Mouse (Mus musculus): ENCODE data around the gene Rdh16f1. TPM values are rescaled to one million over a fixed set of nuclear protein-coding genes. Genes with fewer than 3 reads are reported as not detected.
"Not testable (repeated sequence)": the region's sequence is repeated elsewhere in the genome, so short reads cannot be mapped to it uniquely, and the experiment has no call there.

The Rdh16f1 gene
- polyA plus RNA-seq, 1 experiment from 2014 or later = 0.09 TPM

GRCm38 (mm10) chr10:127751548-127751947 is 8.0 kb upstream of the Rdh16f1 start, which contains the start of gene Gpr182:
Gpr182 (minus strand) TSS chr10:127751732.
- H3K9ac ChIP-seq (replicated peaks) = no peak within 1 kb of the TSS
- WGBS = 63% methylated on average over 8 of the region's 8 CpGs
- no peak within 1 kb of the TSS for H3K27ac ChIP-seq (replicated peaks)
- peak within 1 kb of the TSS; percentile 38; the same call in 1 of the 2 replicates for H3K4me2 ChIP-seq (replicated peaks)
- no peak within 1 kb of the TSS; the same call in 1 of the 2 replicates for H3K4me3 ChIP-seq
- H3K36me3 ChIP-seq = peaks cover 18% of the 10 kb centered on the region
- ATAC-seq (ENCODE audit: low FRiP score, low read depth) = no peak
- H3K9me3 ChIP-seq = no peaks in the 10 kb centered on the region
- H3K4me1 ChIP-seq = peaks cover 8% of the 10 kb centered on the region; the same call in 1 of the 2 replicates
- H3K27me3 ChIP-seq = no peaks in the 10 kb centered on the region

DNA sequence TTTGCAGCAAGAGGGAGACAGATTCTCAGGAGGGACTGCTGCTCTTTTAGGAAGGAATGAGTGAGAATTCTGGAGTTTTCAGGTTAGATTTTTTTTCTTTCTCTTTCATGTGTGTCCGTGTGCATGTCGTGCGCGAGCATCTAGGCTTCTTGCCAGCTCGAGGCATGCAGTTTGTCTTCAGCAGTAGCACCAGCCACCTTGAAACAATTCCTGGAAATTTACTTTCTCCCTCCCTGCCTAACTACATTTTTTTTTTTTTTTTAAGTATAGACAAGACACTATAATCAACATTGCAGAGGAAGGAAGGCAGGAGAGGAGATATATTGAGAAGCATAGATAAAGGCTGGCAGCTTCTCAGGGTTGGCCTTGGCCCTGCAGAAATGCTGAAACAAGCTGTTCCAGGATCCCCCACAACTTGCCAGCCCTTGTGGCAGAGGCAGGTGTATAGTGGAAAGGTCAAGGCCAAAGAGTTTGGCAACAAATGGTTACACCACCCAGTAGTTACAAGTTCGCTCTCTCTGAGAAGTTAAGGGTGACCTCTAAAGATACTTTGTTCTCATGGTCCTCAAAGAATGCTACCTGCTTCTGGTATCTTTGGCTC is 4.9 kb upstream of the Rdh16f1 start:
- Histone ChIP-seq H3K9ac (replicated peaks) (no peak overlapping the region), H3K9me3 (no peaks in the 10 kb centered on the region), H3K36me3 (no peaks in the 10 kb centered on the region), H3K4me3 (no peak overlapping the region), H3K4me2 (replicated peaks) (no peak overlapping the region), H3K27me3 (no peaks in the 10 kb centered on the region), H3K27ac (replicated peaks) (no peak overlapping the region), H3K4me1 (0 out of 2 replicates have a peak, but pooled peaks cover under 1% of the 10 kb centered on the region)
- ATAC-seq (ENCODE audit: low FRiP score, low read depth) = no peak
- WGBS = 81% methylated on average over 6 of the region's 6 CpGs

- H3K4me1 ChIP-seq = no peaks in the 10 kb centered on the region
- H3K27me3 ChIP-seq = no peaks in the 10 kb centered on the region
- no peaks in the 10 kb centered on the region for H3K9me3 ChIP-seq
- H3K27ac ChIP-seq (replicated peaks) = no peak overlapping the region
- WGBS = 86% methylated on average over 3 of the region's 3 CpGs
- H3K36me3 ChIP-seq = no peaks in the 10 kb centered on the region
- H3K4me2 ChIP-seq (replicated peaks) = no peak overlapping the region
- no peak for ATAC-seq (ENCODE audit: low FRiP score, low read depth)
- no peak overlapping the region for H3K4me3 ChIP-seq
- no peak overlapping the region for H3K9ac ChIP-seq (replicated peaks)
Measured at GRCm38 (mm10) chr10:127755246-127755645, 4.3 kb upstream of the Rdh16f1 start.

- WGBS = 45% methylated on average over 18 of the region's 18 CpGs
- no peak overlapping the region for H3K27ac ChIP-seq (replicated peaks)
- no peaks in the 10 kb centered on the region for H3K9me3 ChIP-seq
- no peaks in the 10 kb centered on the region for H3K4me1 ChIP-seq
- 0 out of 2 replicates have a peak overlapping the region, but pooled peaks have one; percentile 12 for H3K4me3 ChIP-seq
- peak overlapping the region; percentile 32 for H3K4me2 ChIP-seq (replicated peaks)
- ATAC-seq (ENCODE audit: low FRiP score, low read depth) = no peak
- H3K27me3 ChIP-seq = no peaks in the 10 kb centered on the region
- no peak overlapping the region for H3K9ac ChIP-seq (replicated peaks)
- no peaks in the 10 kb centered on the region for H3K36me3 ChIP-seq
Measured at GRCm38 (mm10) chr10:127755770-127756468, 3.7 kb upstream of the Rdh16f1 start.

DNA sequence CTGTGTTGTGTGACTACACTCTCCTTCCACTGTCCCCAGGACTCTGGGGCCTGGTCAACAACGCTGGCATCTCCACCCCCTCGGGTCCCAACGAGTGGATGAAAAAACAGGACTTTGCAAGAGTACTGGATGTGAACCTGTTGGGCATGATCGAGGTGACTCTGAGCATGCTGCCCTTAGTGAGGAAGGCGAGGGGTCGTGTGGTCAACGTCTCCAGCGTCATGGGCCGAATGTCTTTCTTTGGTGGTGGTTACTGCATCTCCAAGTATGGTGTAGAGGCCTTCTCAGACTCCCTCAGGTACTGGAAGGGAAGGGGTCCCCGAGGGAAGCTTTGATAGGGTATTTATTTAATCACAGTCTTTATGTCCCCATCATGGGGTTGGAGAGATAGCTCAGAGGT is 3.3 kb downstream of the Rdh16f1 start:
- H3K9ac ChIP-seq (replicated peaks); ATAC-seq (ENCODE audit: low FRiP score, low read depth); H3K9me3 ChIP-seq; H3K4me2 ChIP-seq (replicated peaks); H3K4me3 ChIP-seq; H3K36me3 ChIP-seq; H3K4me1 ChIP-seq; H3K27ac ChIP-seq (replicated peaks); H3K27me3 ChIP-seq: not testable (repeated sequence)
- 90% methylated on average over 10 of the region's 10 CpGs for WGBS

DNA sequence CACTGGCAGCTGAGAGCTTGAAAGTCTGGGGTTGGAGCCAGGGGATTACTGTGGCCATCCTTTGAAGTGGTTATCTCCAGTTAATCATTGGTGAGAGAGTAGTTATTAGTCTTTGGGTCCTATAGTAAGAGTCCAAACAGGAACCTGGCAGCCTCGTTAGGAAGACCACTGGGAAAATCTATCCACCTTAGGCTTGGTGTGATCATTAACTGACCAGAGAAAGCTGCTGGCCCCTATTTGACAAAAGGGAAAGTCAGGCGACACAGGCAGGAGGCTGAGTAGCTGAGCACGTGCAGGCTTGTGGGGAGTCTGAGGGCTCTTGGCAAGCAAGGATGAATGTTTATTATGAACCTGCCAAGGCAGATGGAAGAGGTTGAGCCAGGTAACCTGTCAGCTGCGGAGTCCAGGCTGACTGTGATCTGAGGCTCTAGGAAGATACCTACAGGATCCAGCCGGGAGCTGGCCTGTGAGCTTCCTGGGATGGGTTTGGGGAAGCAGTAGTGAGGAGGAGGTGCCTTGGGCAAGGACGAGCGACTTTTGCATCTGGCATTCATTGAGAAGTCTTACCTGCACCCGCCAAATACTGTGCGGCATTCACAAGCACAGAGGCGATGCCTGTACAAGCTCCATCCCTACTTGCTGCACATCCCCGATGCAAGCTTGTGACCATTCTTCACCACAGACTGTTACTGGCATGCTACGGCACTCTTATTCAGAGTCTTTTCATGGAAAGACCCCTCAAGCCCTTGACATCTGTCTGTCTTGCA is 4.5 kb downstream of the Rdh16f1 start:
- Histone ChIP-seq H3K4me3 (no peak overlapping the region), H3K36me3 (no peaks in the 10 kb centered on the region), H3K27me3 (no peaks in the 10 kb centered on the region), H3K4me2 (replicated peaks) (no peak overlapping the region), H3K4me1 (no peaks in the 10 kb centered on the region), H3K9me3 (no peaks in the 10 kb centered on the region), H3K27ac (replicated peaks) (no peak overlapping the region), H3K9ac (replicated peaks) (no peak overlapping the region)
- ATAC-seq (ENCODE audit: low FRiP score, low read depth) = no peak
- WGBS = 76% methylated on average over 12 of the region's 12 CpGs

DNA sequence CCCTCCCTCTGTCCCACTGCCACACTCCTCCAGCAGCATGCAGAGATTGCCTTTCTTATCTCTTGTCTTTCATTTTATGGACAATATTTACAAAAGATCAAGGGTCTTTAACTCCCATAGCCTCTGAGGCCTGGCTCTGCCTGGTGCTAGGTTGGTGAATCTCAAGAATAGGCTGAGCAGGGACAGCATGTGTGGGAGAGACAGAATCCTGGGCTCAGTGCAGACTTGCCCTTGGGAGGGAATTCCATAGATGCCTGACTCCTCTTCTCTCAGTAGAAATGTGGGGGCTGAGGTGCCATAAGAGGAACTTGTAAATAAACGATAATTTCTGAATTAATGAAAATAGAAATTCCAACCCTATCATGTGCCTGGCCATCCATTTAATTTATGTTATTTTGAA is 7.0 kb downstream of the Rdh16f1 start:
- Histone ChIP-seq H3K4me3 (no peak overlapping the region), H3K4me2 (replicated peaks) (no peak overlapping the region), H3K9me3 (no peaks in the 10 kb centered on the region), H3K27me3 (no peaks in the 10 kb centered on the region), H3K27ac (replicated peaks) (no peak overlapping the region), H3K4me1 (no peaks in the 10 kb centered on the region), H3K9ac (replicated peaks) (no peak overlapping the region), H3K36me3 (no peaks in the 10 kb centered on the region)
- 84% methylated on average over 1 of the region's 1 CpGs for WGBS
- no peak for ATAC-seq (ENCODE audit: low FRiP score, low read depth)

DNA sequence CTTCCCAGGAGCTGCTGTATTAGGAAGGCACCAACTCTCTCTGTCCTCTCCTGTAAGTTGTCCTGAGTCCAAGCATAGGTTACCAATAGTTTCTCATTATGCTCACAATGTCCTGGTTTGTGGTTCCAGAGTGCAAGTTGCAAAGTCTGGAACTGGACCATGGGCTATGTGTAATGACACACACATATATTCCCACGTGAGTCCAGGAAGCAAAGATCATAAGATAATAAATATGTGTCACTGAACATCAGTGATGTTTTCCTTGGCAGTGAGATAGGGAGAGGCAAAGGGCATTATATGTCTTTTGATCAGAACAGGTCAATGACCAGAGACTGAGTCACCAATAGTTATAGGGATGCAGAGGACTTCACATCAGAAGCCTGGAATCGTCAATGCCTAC is 16.4 kb downstream of the Rdh16f1 start, which contains the start of gene Rdh9:
TSS of gene Rdh9 (plus strand) at position 376 of the 400 bp plus-strand sequence.
- H3K27ac ChIP-seq (replicated peaks) = no peak within 1 kb of the TSS
- no peak for ATAC-seq (ENCODE audit: low FRiP score, low read depth)
- no peak within 1 kb of the TSS for H3K9ac ChIP-seq (replicated peaks)
- H3K4me1 ChIP-seq = no peaks in the 10 kb centered on the region
- no peaks in the 10 kb centered on the region for H3K9me3 ChIP-seq
- WGBS = 90% methylated on average over 2 of the region's 2 CpGs
- no peaks in the 10 kb centered on the region for H3K36me3 ChIP-seq
- H3K4me2 ChIP-seq (replicated peaks) = no peak within 1 kb of the TSS
- no peaks in the 10 kb centered on the region for H3K27me3 ChIP-seq
- H3K4me3 ChIP-seq = no peak within 1 kb of the TSS

- H3K4me2 ChIP-seq (replicated peaks); H3K9me3 ChIP-seq; H3K27ac ChIP-seq (replicated peaks); H3K27me3 ChIP-seq; H3K36me3 ChIP-seq; ATAC-seq (ENCODE audit: low FRiP score, low read depth); H3K9ac ChIP-seq (replicated peaks); H3K4me3 ChIP-seq; H3K4me1 ChIP-seq: not testable (repeated sequence)
- WGBS = 92% methylated on average over 17 of the region's 17 CpGs
Measured at GRCm38 (mm10) chr10:127782321-127782720, 22.7 kb downstream of the Rdh16f1 start.

DNA sequence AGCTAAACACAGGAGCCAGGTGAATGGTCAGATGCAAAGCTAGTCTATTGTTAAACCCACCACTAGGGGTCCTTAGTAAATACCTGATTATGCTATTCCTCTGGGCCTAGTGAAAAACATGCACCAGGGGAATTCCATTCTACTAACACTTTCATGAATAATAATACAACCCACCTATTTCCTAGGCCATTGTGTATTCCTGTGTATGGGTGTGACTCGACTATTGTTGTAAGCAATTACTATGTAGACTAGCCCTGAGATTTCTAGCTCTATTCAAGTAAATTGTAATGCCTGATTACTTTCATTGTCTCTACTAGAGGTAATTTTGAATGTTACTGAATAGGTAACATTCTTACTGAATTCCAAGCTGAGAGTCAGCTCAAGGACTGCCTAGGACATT is 25.8 kb downstream of the Rdh16f1 start:
- not testable (repeated sequence) for H3K9me3 ChIP-seq; H3K4me3 ChIP-seq; H3K36me3 ChIP-seq; H3K4me1 ChIP-seq; H3K27me3 ChIP-seq; H3K27ac ChIP-seq (replicated peaks); ATAC-seq (ENCODE audit: low FRiP score, low read depth); H3K9ac ChIP-seq (replicated peaks); H3K4me2 ChIP-seq (replicated peaks)
- 87% methylated on average over 1 of the region's 1 CpGs for WGBS

GRCm38 (mm10) chr10:127799295-127799694 is 39.7 kb downstream of the Rdh16f1 start:
- no peaks in the 10 kb centered on the region for H3K27me3 ChIP-seq
- no peak overlapping the region for H3K4me3 ChIP-seq
- no peaks in the 10 kb centered on the region for H3K36me3 ChIP-seq
- no peak overlapping the region for H3K4me2 ChIP-seq (replicated peaks)
- WGBS = 84% methylated on average over 1 of the region's 1 CpGs
- 0 out of 2 replicates have a peak, but pooled peaks cover 4% of the 10 kb centered on the region for H3K9me3 ChIP-seq
- no peaks in the 10 kb centered on the region for H3K4me1 ChIP-seq
- H3K27ac ChIP-seq (replicated peaks) = no peak overlapping the region
- H3K9ac ChIP-seq (replicated peaks) = no peak overlapping the region
- ATAC-seq (ENCODE audit: low FRiP score, low read depth) = no peak

DNA sequence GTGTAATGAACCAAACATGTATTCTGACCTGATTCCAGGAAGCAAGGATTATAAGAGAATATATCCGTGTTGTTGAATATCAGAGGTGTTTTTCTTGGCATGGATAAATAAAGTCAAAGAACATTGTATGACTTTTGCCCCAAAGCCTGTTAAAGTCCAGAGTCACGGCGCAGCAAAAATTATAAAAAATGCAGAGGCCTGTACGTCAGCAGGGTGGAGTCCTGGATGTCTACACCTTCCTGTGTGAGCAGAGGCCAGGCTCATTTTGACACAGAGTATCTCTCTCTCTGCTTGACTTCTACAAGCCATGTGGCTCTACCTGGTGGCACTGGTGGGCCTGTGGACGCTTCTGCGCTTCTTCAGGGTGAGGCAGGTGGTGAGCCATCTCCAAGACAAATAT is 41.3 kb downstream of the Rdh16f1 start, which contains the start of gene Rdh16:
TSS of gene Rdh16 (plus strand) at position 262 of the 400 bp plus-strand sequence.
- Histone ChIP-seq H3K4me3 (no peak within 1 kb of the TSS), H3K4me2 (replicated peaks) (no peak within 1 kb of the TSS), H3K4me1 (no peaks in the 10 kb centered on the region), H3K27me3 (no peaks in the 10 kb centered on the region), H3K27ac (replicated peaks) (no peak within 1 kb of the TSS), H3K9ac (replicated peaks) (no peak within 1 kb of the TSS), H3K9me3 (0 out of 2 replicates have a peak, but pooled peaks cover 4% of the 10 kb centered on the region), H3K36me3 (no peaks in the 10 kb centered on the region)
- no peak for ATAC-seq (ENCODE audit: low FRiP score, low read depth)
- WGBS = 84% methylated on average over 6 of the region's 6 CpGs

Data from midbrain, embryonic 12.5 days (tissue).